Mouse (Mus musculus) ovary, postnatal 10 days (tissue): ENCODE measurements around the gene Lrrd1.
"Not testable (repeated sequence)": the region's sequence is repeated elsewhere in the genome, so short reads cannot be mapped to it uniquely, and the experiment has no call there.

Experiments used
- DNase-seq: peaks from one replicate; pipeline ENCODE4 v3.0.0; 2022; ENCODE audit warnings: low spot score

The Lrrd1 gene

GRCm38 (mm10) chr5:3845026-3845425, at the start of gene Lrrd1:
TSS of gene Lrrd1 (plus strand) at chr5:3845173.
- DNase-seq, result no peak

GRCm38 (mm10) chr5:3797101-3797500, 47.9 kb upstream of the Lrrd1 start:
- not testable (repeated sequence) for DNase-seq

GRCm38 (mm10) chr5:3798656-3799055, 46.3 kb upstream of the Lrrd1 start:
- DNase-seq, result not testable (repeated sequence)

- no peak for DNase-seq
Measured at GRCm38 (mm10) chr5:3800041-3800440, 44.9 kb upstream of the Lrrd1 start.

- no peak for DNase-seq
Measured at GRCm38 (mm10) chr5:3800881-3801280, 44.1 kb upstream of the Lrrd1 start.

GRCm38 (mm10) chr5:3801672-3802432, 43.1 kb upstream of the Lrrd1 start:
- DNase-seq, result no peak

GRCm38 (mm10) chr5:3802433-3803291, 42.3 kb upstream of the Lrrd1 start, which contains the start of the genes Ankib1 and Krit1:
TSS of gene Ankib1 (minus strand) at chr5:3802925.
TSS of gene Krit1 (plus strand) at chr5:3803184.
- DNase-seq, result peak; percentile 83

GRCm38 (mm10) chr5:3803292-3804165, 41.4 kb upstream of the Lrrd1 start:
- no peak for DNase-seq

GRCm38 (mm10) chr5:3808472-3808871, 36.5 kb upstream of the Lrrd1 start:
- DNase-seq, result no peak

GRCm38 (mm10) chr5:3834107-3834506, 10.9 kb upstream of the Lrrd1 start:
- DNase-seq, result no peak

GRCm38 (mm10) chr5:3870161-3870560, 25.2 kb downstream of the Lrrd1 start:
- DNase-seq, result no peak

- no peak for DNase-seq
Measured at GRCm38 (mm10) chr5:3872348-3872747, 27.4 kb downstream of the Lrrd1 start.

- DNase-seq, result no peak
Measured at GRCm38 (mm10) chr5:3873485-3873884, 28.5 kb downstream of the Lrrd1 start.

- not testable (repeated sequence) for DNase-seq
Measured at GRCm38 (mm10) chr5:3886862-3887261, 41.9 kb downstream of the Lrrd1 start.

GRCm38 (mm10) chr5:3889201-3889600, 44.2 kb downstream of the Lrrd1 start:
- DNase-seq, result no peak

GRCm38 (mm10) chr5:3893459-3894293, 48.7 kb downstream of the Lrrd1 start, which contains the start of gene Mterf1a:
TSS of gene Mterf1a (minus strand) at chr5:3893933.
- not testable (repeated sequence) for DNase-seq

- not testable (repeated sequence) for DNase-seq
Measured at GRCm38 (mm10) chr5:3894294-3894619, 49.3 kb downstream of the Lrrd1 start.

- no peak for DNase-seq
Measured at GRCm38 (mm10) chr5:3905471-3905870, 60.5 kb downstream of the Lrrd1 start.
